Mouse (Mus musculus): Measurements from ENCODE around the gene Olfr459. TPM values are rescaled to one million over a fixed set of nuclear protein-coding genes. Genes with fewer than 3 reads are reported as not detected.

The Olfr459 gene
- not detected for polyA plus RNA-seq (2012; fragmentation: generic; extraction: Trizol)

DNA sequence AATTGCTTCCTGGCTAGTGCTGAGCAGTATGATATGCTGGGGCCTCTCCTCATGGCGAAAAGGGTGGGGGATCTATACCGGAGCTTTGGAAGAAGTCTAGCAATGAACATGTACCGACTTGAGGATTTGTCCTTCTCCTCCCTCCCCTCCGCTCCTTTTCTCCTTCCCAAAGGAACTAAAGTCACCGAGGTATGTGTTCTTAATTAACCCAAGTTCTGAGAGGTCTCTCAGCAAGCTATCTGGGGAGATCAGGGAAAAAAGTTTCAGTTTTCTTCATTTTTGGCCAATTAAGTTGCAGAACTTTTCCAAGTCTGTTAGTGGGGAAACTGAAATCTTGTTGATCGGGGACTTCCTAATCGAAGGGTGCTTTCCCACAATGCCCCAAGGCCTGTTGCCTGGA is at the start of gene Olfr459:
TSS of gene Olfr459 (minus strand) at position 101 of the 400 bp plus-strand sequence.
- Histone ChIP-seq H3K4me2 (ENCODE audit: low read depth) (no peak within 1 kb of the TSS), H3K36me3 (ENCODE audit: control insufficient read depth, insufficient read depth) (no peaks in the 10 kb centered on the region), H3K4me3 (no peak within 1 kb of the TSS), H3K27me3 (ENCODE audit: control insufficient read depth, insufficient read depth, insufficient read length) (no peaks in the 10 kb centered on the region), H3K79me2 (ENCODE audit: control insufficient read depth, insufficient read depth) (no peaks in the 10 kb centered on the region), H3ac (ENCODE audit: control insufficient read depth, insufficient read length) (no peak within 1 kb of the TSS)
- no peak for TF ChIP-seq CEBPB (IDR thresholded peaks at IDR 0.05; ENCODE audit: insufficient read depth, poor library complexity, severe bottlenecking)
- TF ChIP-seq SRF (IDR thresholded peaks at IDR 0.05; ENCODE audit: control insufficient read depth, insufficient read length, low read depth), result no peak
- TF ChIP-seq E2F4 (IDR thresholded peaks at IDR 0.05; ENCODE audit: insufficient read depth), result no peak
- no peak for TF ChIP-seq MYOD1 (IDR thresholded peaks at IDR 0.05; ENCODE audit: control insufficient read depth in 1 of 3, insufficient read length in 2 of 3, low read depth in 2 of 3)
- TF ChIP-seq TCF3 (IDR thresholded peaks at IDR 0.05; ENCODE audit: insufficient read length, low read depth), result no peak
- TF ChIP-seq TCF12 (IDR thresholded peaks at IDR 0.05; ENCODE audit: insufficient read depth, poor library complexity, severe bottlenecking), result no peak
- no peak for TF ChIP-seq REST (IDR thresholded peaks at IDR 0.05; ENCODE audit: insufficient read depth, insufficient read length)
- TF ChIP-seq MYOG (IDR thresholded peaks at IDR 0.05; ENCODE audit: control insufficient read depth in 1 of 3, insufficient read depth in 1 of 3, insufficient read length in 2 of 3, low read depth in 2 of 3), result no peak
- TF ChIP-seq POLR2AphosphoS2 (IDR thresholded peaks at IDR 0.05; ENCODE audit: insufficient read length, low read depth), result no peak

DNA sequence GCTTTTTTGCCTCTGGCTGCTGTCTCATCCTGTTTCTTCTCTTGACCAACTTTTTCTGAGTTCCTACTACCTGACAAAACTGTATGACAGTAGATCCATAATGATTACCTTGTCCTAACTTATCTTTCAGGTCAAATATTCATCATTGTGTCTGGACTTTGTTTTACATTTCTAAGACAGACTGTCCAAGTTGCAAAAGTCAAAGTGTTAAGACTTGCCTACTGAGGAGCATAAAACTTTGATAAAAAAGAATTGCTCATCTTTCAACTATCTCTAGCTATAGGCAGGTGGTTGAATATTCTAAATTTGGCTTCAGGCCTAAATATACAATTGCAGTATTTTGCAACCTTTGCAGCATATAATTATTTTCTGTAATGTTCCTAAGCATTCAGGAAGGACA is 49.1 kb upstream of the Olfr459 start:
- TF ChIP-seq REST (IDR thresholded peaks at IDR 0.05; ENCODE audit: insufficient read depth, insufficient read length) (no peak), MYOG (IDR thresholded peaks at IDR 0.05; ENCODE audit: control insufficient read depth in 1 of 3, insufficient read depth in 1 of 3, insufficient read length in 2 of 3, low read depth in 2 of 3) (no peak), POLR2A (IDR thresholded peaks at IDR 0.05; ENCODE audit: insufficient read length, low read depth) (no peak)
- no peak overlapping the region for H3K4me3 ChIP-seq
- no peak overlapping the region for H3K4me2 ChIP-seq (ENCODE audit: low read depth)
- no peaks in the 10 kb centered on the region for H3K27me3 ChIP-seq (ENCODE audit: control insufficient read depth, insufficient read depth, insufficient read length)
- no peak overlapping the region for H3ac ChIP-seq (ENCODE audit: control insufficient read depth, insufficient read length)
- H3K36me3 ChIP-seq (ENCODE audit: control insufficient read depth, insufficient read depth), result no peaks in the 10 kb centered on the region
- no peaks in the 10 kb centered on the region for H3K79me2 ChIP-seq (ENCODE audit: control insufficient read depth, insufficient read depth)

DNA sequence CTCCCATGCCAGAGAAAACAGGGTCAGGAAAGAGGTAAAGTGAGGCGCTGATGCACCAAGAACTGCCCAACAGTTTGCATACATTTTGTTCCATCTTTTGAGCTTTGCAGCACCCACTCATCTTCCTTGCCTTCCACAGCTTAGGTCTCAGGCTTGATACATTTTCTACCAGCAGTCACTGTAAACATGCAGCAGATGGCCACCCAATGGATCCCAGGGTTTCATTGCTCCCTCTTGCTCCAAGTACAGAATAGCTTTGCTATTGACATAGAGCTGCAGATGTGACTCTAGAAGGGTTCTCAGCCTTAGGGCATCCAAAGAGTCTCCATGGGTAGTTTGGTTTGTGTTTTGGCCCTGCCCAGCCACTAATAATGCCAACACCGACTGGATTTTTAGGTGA is 11.7 kb upstream of the Olfr459 start:
- no peak overlapping the region for H3ac ChIP-seq (ENCODE audit: control insufficient read depth, insufficient read length)
- no peaks in the 10 kb centered on the region for H3K36me3 ChIP-seq (ENCODE audit: control insufficient read depth, insufficient read depth)
- H3K4me3 ChIP-seq, result no peak overlapping the region
- H3K4me2 ChIP-seq (ENCODE audit: low read depth), result no peak overlapping the region
- TF ChIP-seq MYOD1 (IDR thresholded peaks at IDR 0.05; ENCODE audit: control insufficient read depth in 1 of 3, insufficient read length in 2 of 3, low read depth in 2 of 3), result no peak
- TF ChIP-seq TCF3 (IDR thresholded peaks at IDR 0.05; ENCODE audit: insufficient read length, low read depth), result no peak
- TF ChIP-seq E2F4 (IDR thresholded peaks at IDR 0.05; ENCODE audit: insufficient read depth), result no peak
- TF ChIP-seq REST (IDR thresholded peaks at IDR 0.05; ENCODE audit: insufficient read depth, insufficient read length), result no peak
- TF ChIP-seq MAX (IDR thresholded peaks at IDR 0.05; ENCODE audit: low read depth), result no peak
- TF ChIP-seq MYOG (IDR thresholded peaks at IDR 0.05; ENCODE audit: control insufficient read depth in 1 of 3, insufficient read depth in 1 of 3, insufficient read length in 2 of 3, low read depth in 2 of 3), result no peak
- TF ChIP-seq SRF (IDR thresholded peaks at IDR 0.05; ENCODE audit: control insufficient read depth, insufficient read length, low read depth), result no peak
- TF ChIP-seq USF1 (IDR thresholded peaks at IDR 0.05; ENCODE audit: low read depth), result no peak
- no peak for TF ChIP-seq POLR2AphosphoS2 (IDR thresholded peaks at IDR 0.05; ENCODE audit: insufficient read length, low read depth)
- no peak for TF ChIP-seq TCF12 (IDR thresholded peaks at IDR 0.05; ENCODE audit: insufficient read depth, poor library complexity, severe bottlenecking)
- no peak for TF ChIP-seq POLR2A (IDR thresholded peaks at IDR 0.05; ENCODE audit: insufficient read length, low read depth)
- TF ChIP-seq CEBPB (IDR thresholded peaks at IDR 0.05; ENCODE audit: insufficient read depth, poor library complexity, severe bottlenecking), result no peak
- no peaks in the 10 kb centered on the region for H3K27me3 ChIP-seq (ENCODE audit: control insufficient read depth, insufficient read depth, insufficient read length)
- H3K79me2 ChIP-seq (ENCODE audit: control insufficient read depth, insufficient read depth), result no peaks in the 10 kb centered on the region

- H3K4me2 ChIP-seq (ENCODE audit: low read depth), result no peak overlapping the region
- H3K4me3 ChIP-seq, result no peak overlapping the region
- H3K36me3 ChIP-seq (ENCODE audit: control insufficient read depth, insufficient read depth), result no peaks in the 10 kb centered on the region
- H3ac ChIP-seq (ENCODE audit: control insufficient read depth, insufficient read length), result no peak overlapping the region
- no peak for TF ChIP-seq USF1 (IDR thresholded peaks at IDR 0.05; ENCODE audit: low read depth)
- no peak for TF ChIP-seq MAX (IDR thresholded peaks at IDR 0.05; ENCODE audit: low read depth)
- TF ChIP-seq POLR2AphosphoS2 (IDR thresholded peaks at IDR 0.05; ENCODE audit: insufficient read length, low read depth), result no peak
- TF ChIP-seq MYOG (IDR thresholded peaks at IDR 0.05; ENCODE audit: control insufficient read depth in 1 of 3, insufficient read depth in 1 of 3, insufficient read length in 2 of 3, low read depth in 2 of 3), result no peak
- TF ChIP-seq SRF (IDR thresholded peaks at IDR 0.05; ENCODE audit: control insufficient read depth, insufficient read length, low read depth), result no peak
- no peak for TF ChIP-seq CEBPB (IDR thresholded peaks at IDR 0.05; ENCODE audit: insufficient read depth, poor library complexity, severe bottlenecking)
- no peaks in the 10 kb centered on the region for H3K27me3 ChIP-seq (ENCODE audit: control insufficient read depth, insufficient read depth, insufficient read length)
- no peaks in the 10 kb centered on the region for H3K79me2 ChIP-seq (ENCODE audit: control insufficient read depth, insufficient read depth)
Observed at GRCm38 (mm10) chr6:41775721-41776120, 744 bp upstream of the Olfr459 start.

DNA sequence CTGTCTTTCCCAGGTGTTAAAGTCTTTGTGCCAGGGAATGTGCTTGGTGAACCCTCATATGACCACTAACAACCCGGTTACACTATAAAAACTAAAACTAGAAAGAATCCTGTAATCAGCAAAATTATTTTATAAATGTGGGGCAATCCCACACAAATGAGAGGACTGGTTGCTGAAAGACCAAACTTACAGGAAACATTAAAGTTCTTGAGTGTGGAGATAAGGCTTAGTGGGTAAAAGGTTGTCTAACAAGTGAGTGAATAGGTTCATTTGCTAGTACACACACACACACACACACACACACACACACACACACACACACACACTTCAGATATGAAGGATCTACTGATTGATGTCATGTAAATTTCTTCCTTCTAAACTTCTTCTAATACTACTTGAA is 5.1 kb downstream of the Olfr459 start:
- Histone ChIP-seq H3K27me3 (ENCODE audit: control insufficient read depth, insufficient read depth, insufficient read length) (no peaks in the 10 kb centered on the region), H3K4me2 (ENCODE audit: low read depth) (no peak overlapping the region), H3ac (ENCODE audit: control insufficient read depth, insufficient read length) (no peak overlapping the region), H3K79me2 (ENCODE audit: control insufficient read depth, insufficient read depth) (no peaks in the 10 kb centered on the region), H3K36me3 (ENCODE audit: control insufficient read depth, insufficient read depth) (no peaks in the 10 kb centered on the region), H3K4me3 (no peak overlapping the region)
- TF ChIP-seq POLR2AphosphoS2 (IDR thresholded peaks at IDR 0.05; ENCODE audit: insufficient read length, low read depth), result no peak
- no peak for TF ChIP-seq E2F4 (IDR thresholded peaks at IDR 0.05; ENCODE audit: insufficient read depth)
- TF ChIP-seq MYOG (IDR thresholded peaks at IDR 0.05; ENCODE audit: control insufficient read depth in 1 of 3, insufficient read depth in 1 of 3, insufficient read length in 2 of 3, low read depth in 2 of 3), result no peak
- TF ChIP-seq MAX (IDR thresholded peaks at IDR 0.05; ENCODE audit: low read depth), result no peak
- no peak for TF ChIP-seq TCF3 (IDR thresholded peaks at IDR 0.05; ENCODE audit: insufficient read length, low read depth)
- no peak for TF ChIP-seq POLR2A (IDR thresholded peaks at IDR 0.05; ENCODE audit: insufficient read length, low read depth)
- TF ChIP-seq CEBPB (IDR thresholded peaks at IDR 0.05; ENCODE audit: insufficient read depth, poor library complexity, severe bottlenecking), result no peak
- TF ChIP-seq TCF12 (IDR thresholded peaks at IDR 0.05; ENCODE audit: insufficient read depth, poor library complexity, severe bottlenecking), result no peak
- no peak for TF ChIP-seq USF1 (IDR thresholded peaks at IDR 0.05; ENCODE audit: low read depth)
- no peak for TF ChIP-seq MYOD1 (IDR thresholded peaks at IDR 0.05; ENCODE audit: control insufficient read depth in 1 of 3, insufficient read length in 2 of 3, low read depth in 2 of 3)
- no peak for TF ChIP-seq REST (IDR thresholded peaks at IDR 0.05; ENCODE audit: insufficient read depth, insufficient read length)
- no peak for TF ChIP-seq SRF (IDR thresholded peaks at IDR 0.05; ENCODE audit: control insufficient read depth, insufficient read length, low read depth)
